Mouse (Mus musculus) olfactory bulb, adult 2 months (tissue): ENCODE measurements around the gene Gpatch1.

Experiments used
- CTCF ChIP-seq: fragments of 200-500 bp; IDR thresholded peaks from 2 replicates; pipeline ENCODE4 v1.5.1; 2012; ENCODE audit warnings: low read depth, mild to moderate bottlenecking, low read length, moderate library complexity; ENCODE audit not compliant: insufficient read depth
- POLR2A ChIP-seq: fragments of 200-500 bp; IDR thresholded peaks from 2 replicates; pipeline ENCODE4 v1.6.1; 2012; ENCODE audit warnings: mild to moderate bottlenecking, low read depth, low read length, moderate library complexity; ENCODE audit not compliant: insufficient read depth

DNA sequence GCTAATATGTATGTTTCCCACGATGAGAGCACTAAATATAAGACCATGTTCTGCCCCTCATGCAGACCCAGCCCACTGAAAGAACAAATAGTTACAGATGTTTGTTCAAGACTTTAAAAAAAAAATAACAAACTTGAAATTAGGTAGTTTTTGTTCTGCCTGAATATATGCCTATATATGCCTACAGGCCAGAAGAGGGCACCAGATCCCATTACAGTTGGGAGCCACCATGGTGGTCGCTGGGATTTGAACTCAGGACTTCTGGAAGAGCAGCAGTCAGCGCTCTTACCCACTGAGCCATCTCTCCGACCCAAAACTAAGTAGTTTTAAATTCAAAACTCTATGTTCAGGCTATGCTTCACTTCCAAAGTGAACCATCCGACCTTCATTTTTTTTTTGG is 20.4 kb downstream of the Gpatch1 start:
- TF ChIP-seq POLR2A (no peak), CTCF (no peak)
